33 mouse cellular contexts compared by ENCODE assay signal in genomic region chr2:144186426-144186825, GRCm38 (mm10).
DNase-seq lines count a peak whose midpoint lies in the region; ATAC-seq lines count a peak whose summit lies in the region.
"Had no signal": no experiment of that assay in that cellular context is flagged by ENCODE, and none has a peak within 500 bp of the region (broad histone marks: within the 10 kb centered on the region; RNA-seq: fewer than 3 reads in every experiment).

No protein-coding gene starts in this region.

- H3K4me2 ChIP-seq in hindbrain, embryonic 12.5 days (replicated peaks) = no peak overlapping the region
- H3K4me2 ChIP-seq: embryonic facial prominence, embryonic 12.5 days; forebrain, embryonic 15.5 days; heart, embryonic 13.5 days; limb, embryonic 13.5 days; liver, embryonic 11.5 days; midbrain, embryonic 12.5 days; neural tube, embryonic 12.5 days had no signal

- 0 out of 2 replicates have a peak, but pooled peaks cover 2% of the 10 kb centered on the region for H3K4me1 ChIP-seq in hindbrain, embryonic 12.5 days
- H3K4me1 ChIP-seq: forebrain, embryonic 15.5 days; neural tube, embryonic 12.5 days had no signal

- no peaks in the 10 kb centered on the region for H3K36me3 ChIP-seq in hindbrain, embryonic 12.5 days
- H3K36me3 ChIP-seq: embryonic facial prominence, embryonic 12.5 days; forebrain, embryonic 15.5 days; G1E; heart, embryonic 13.5 days; limb, embryonic 13.5 days; midbrain, embryonic 12.5 days; neural tube, embryonic 12.5 days had no signal

- no peaks in the 10 kb centered on the region; the same call in 1 of the 2 replicates for H3K27me3 ChIP-seq in hindbrain, embryonic 12.5 days
- H3K27me3 ChIP-seq: embryonic facial prominence, embryonic 12.5 days; forebrain, embryonic 15.5 days; heart, embryonic 13.5 days; limb, embryonic 13.5 days; midbrain, embryonic 12.5 days; neural tube, embryonic 12.5 days; Patski had no signal

- H3K9ac ChIP-seq in hindbrain, embryonic 12.5 days = no peak overlapping the region
- H3K9ac ChIP-seq: embryonic facial prominence, embryonic 12.5 days; forebrain, embryonic 15.5 days; heart, embryonic 13.5 days; limb, embryonic 13.5 days; midbrain, embryonic 12.5 days; neural tube, embryonic 12.5 days had no signal

- 94% methylated on average over 3 of the region's 3 CpGs for WGBS in hindbrain, embryonic 12.5 days

- H3K4me3 ChIP-seq in hindbrain, embryonic 12.5 days = no peak overlapping the region
- H3K4me3 ChIP-seq: embryonic facial prominence, embryonic 12.5 days; forebrain, embryonic 15.5 days; heart, adult 2 months; heart, embryonic 13.5 days; left cerebral cortex, adult 2 months; limb, embryonic 13.5 days; midbrain, embryonic 12.5 days; myocyte; neural tube, embryonic 12.5 days had no signal

- 0 out of 2 replicates have a peak, but pooled peaks have one; percentile 5 for ATAC-seq in granulocyte monocyte progenitor cell, adult 5-6 weeks (replicated peaks; ENCODE audit: poor library complexity, severe bottlenecking)
- 0 out of 2 replicates have a peak, but pooled peaks have one; percentile 19 for ATAC-seq in megakaryocyte, adult 5-6 weeks (ENCODE audit: poor library complexity, severe bottlenecking)
- ATAC-seq in hindbrain, embryonic 12.5 days (ENCODE audit: low FRiP score) = no peak
- no peak for ATAC-seq in cerebellum, adult (ENCODE audit: insufficient number of reproducible peaks, low FRiP score, low TSS enrichment)
- ATAC-seq: forebrain, embryonic 15.5 days; hindbrain, embryonic 16.5 days; lung, postnatal 0 days; Patski had no signal

- H3K27ac ChIP-seq in hindbrain, embryonic 12.5 days = no peak overlapping the region
- H3K27ac ChIP-seq: embryonic facial prominence, embryonic 12.5 days; forebrain, embryonic 15.5 days; heart, adult 2 months; heart, embryonic 13.5 days; left cerebral cortex, adult 2 months; limb, embryonic 13.5 days; midbrain, embryonic 12.5 days; neural tube, embryonic 12.5 days had no signal

- no peaks in the 10 kb centered on the region for H3K9me3 ChIP-seq in hindbrain, embryonic 12.5 days (replicated peaks)
- H3K9me3 ChIP-seq: embryonic facial prominence, embryonic 12.5 days; forebrain, embryonic 15.5 days; G1E; heart, embryonic 13.5 days; limb, embryonic 13.5 days; midbrain, embryonic 12.5 days; neural tube, embryonic 12.5 days had no signal

- DNase-seq in 416B (ENCODE audit: low read depth) = peak; percentile 83
- no peak for DNase-seq in cerebellum, adult 8-10 months
- DNase-seq in kidney, postnatal 36 days = no peak
- DNase-seq: adrenal gland, postnatal 25 days; cerebellum, adult 2 months; cerebellum, postnatal 25 days; embryo, embryonic 11 days; gastrocnemius, postnatal 36 days; heart, adult 2 months; heart, postnatal 10 days; kidney, adult 9 months; kidney, postnatal 10 days; lung, adult 18-20 months; lung, postnatal 4 days; right cerebral cortex, adult 18-20 months; thymus, postnatal 4 days had no signal

Comparison
In these comparisons a context has a peak if more than half of its experiments do, and no peak if none do; other contexts are left out.
1. ATAC-seq: peak in granulocyte monocyte progenitor cell, adult 5-6 weeks (single experiment) and megakaryocyte, adult 5-6 weeks (single experiment); none in hindbrain, embryonic 12.5 days (single experiment) and cerebellum, adult (single experiment).